Mouse (Mus musculus) heart, embryonic 15.5 days (tissue): ENCODE data around the gene Nxph3. TPM values are rescaled to one million over a fixed set of nuclear protein-coding genes. Genes with fewer than 3 reads are reported as not detected.
A peak's percentile ranks its signal among the peaks of the same experiment; 100 is the strongest.

Source experiments
- ATAC-seq: fragments of 200-750 bp; cut with Nextera tagmentation; replicated peaks from 2 replicates; pipeline ENCODE4 v1.8.0; 2017; ENCODE audit warnings: low read depth, moderate TSS enrichment; ENCODE audit not compliant: insufficient number of reproducible peaks, insufficient read depth, low FRiP score
- H3K27ac ChIP-seq: fragments of 300-500 bp; sonication (generic); 2 replicates; pipeline ENCODE4 v1.5.1; 2015; ENCODE audit warnings: mild to moderate bottlenecking, inconsistent platforms
- H3K27me3 ChIP-seq: fragments of 300-500 bp; sonication (generic); 2 replicates; pipeline ENCODE4 v1.6.1; 2015; ENCODE audit warnings: inconsistent platforms
- H3K36me3 ChIP-seq: fragments of 300-500 bp; sonication (generic); 2 replicates; pipeline ENCODE4 v1.6.1; 2015; ENCODE audit warnings: mild to moderate bottlenecking, inconsistent platforms
- H3K4me1 ChIP-seq: fragments of 300-500 bp; sonication (generic); replicated peaks from 2 replicates; pipeline ENCODE4 v1.6.1; 2015; ENCODE audit warnings: inconsistent platforms
- H3K4me2 ChIP-seq: fragments of 300-500 bp; sonication (generic); 2 replicates; pipeline ENCODE4 v1.6.1; 2015; ENCODE audit warnings: inconsistent platforms, mild to moderate bottlenecking, moderate library complexity
- H3K4me3 ChIP-seq: fragments of 300-500 bp; sonication (generic); 2 replicates; pipeline ENCODE4 v1.5.1; 2015; ENCODE audit warnings: mild to moderate bottlenecking, inconsistent platforms
- H3K9ac ChIP-seq: fragments of 300-500 bp; sonication (generic); 2 replicates; pipeline ENCODE4 v1.6.1; 2015; ENCODE audit warnings: mild to moderate bottlenecking, inconsistent platforms
- H3K9me3 ChIP-seq: fragments of 300-500 bp; sonication (generic); replicated peaks from 2 replicates; pipeline ENCODE4 v1.6.1; 2016; ENCODE audit warnings: inconsistent platforms
- WGBS: fragments of 180-500 bp; shearing (Covaris S2); methylation state at CpG from one replicate; pipeline ENCODE4 v1.1.7; 2015; ENCODE audit warnings: mixed read lengths; 5-methylcytosine and 5-hydroxymethylcytosine counted together
- polyA plus RNA-seq: library from polyadenylated mRNA; unstranded; fragments of >200 nt; fragmentation: Nextera tagmentation; extraction: Ambion mirVana; gene quantifications from 2 replicates; pipeline ENCODE4 v1.2.1, GENCODE M21; 2015

Gene Nxph3
- polyA plus RNA-seq, 1 experiment from 2014 or later = 0.08 TPM

DNA sequence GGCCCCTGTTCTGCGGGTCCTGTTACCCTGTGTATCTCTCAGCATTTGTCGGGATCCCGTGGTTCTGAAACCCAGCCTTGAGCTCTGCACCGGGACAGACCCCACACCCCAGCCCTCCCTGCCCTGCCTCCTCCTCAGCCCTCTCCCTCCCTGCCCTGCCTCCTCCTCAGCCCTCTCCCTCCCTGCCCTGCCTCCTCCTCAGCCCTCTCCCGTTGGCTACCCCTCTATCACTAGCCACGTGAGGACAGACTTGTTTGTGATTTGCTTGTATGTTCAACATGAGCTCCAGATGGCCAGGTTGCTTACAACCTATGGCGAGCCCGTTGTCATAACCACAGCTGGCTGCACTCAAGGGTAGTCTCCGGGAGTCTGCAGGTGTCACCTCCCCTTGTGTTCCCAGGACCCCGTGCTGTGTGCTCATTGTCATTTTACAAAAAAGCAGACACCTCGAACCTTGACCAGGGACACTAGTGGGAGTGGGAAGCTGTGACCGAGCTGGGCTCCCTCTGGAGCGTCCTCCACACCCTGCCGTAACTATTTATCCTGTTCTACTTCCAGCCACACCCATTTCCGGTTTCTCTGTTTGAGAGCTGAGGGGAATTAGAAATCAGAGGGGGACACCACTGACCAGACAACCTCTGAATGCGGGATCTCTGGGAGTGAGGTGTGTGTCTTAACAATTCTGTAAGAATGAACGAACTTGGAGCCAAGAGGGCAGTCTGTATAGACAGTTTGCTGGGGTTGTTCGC lies 26.4 kb upstream of the Nxph3 start:
- Histone ChIP-seq H3K9ac (no peak overlapping the region), H3K27me3 (0 out of 2 replicates have a peak, but pooled peaks cover 8% of the 10 kb centered on the region), H3K4me3 (no peak overlapping the region), H3K36me3 (no peaks in the 10 kb centered on the region), H3K27ac (no peak overlapping the region), H3K4me1 (peaks cover 18% of the 10 kb centered on the region), H3K9me3 (no peaks in the 10 kb centered on the region), H3K4me2 (peak overlapping the region; percentile 26)
- no peak for ATAC-seq
- 28% methylated on average over 18 of the region's 18 CpGs for WGBS

DNA sequence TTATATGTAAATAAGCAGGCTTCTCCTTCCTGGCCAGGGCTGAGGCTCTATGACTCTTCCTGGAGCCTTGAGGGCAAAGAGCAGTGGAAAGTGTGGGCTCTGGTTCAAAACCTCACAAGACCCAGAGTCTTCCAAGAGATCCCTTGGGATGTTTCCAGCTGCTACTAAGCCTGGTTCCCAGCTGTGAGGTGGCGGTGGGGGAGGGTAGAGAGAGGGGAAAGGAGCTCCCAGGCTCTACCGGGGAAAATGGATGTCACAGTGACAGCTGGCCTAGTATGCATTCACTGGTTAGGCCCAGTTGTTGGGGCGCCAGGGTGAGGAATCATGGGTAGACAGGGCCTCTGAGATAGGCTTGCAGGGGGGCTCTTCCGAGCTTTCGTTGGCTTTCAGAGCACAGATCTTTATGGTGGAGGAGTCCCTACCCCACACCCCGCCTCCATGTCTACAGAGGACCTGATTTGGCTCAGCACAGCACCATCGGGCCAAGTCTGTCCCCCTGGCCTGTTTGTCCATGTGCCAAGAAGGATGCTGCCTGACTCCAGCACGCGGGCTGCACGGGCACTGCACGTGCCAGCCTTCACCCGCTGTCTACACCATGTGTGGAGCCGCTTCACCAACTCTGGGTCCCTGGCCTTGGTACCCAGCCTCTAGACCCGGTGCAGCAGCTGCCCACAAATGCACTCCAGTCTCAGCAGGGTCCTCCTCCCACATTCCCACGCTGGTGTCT lies 24.2 kb upstream of the Nxph3 start:
- H3K4me2 ChIP-seq = no peak overlapping the region
- 74% methylated on average over 15 of the region's 15 CpGs for WGBS
- H3K27me3 ChIP-seq = peaks cover 13% of the 10 kb centered on the region; the same call in 1 of the 2 replicates
- H3K36me3 ChIP-seq = no peaks in the 10 kb centered on the region
- H3K4me3 ChIP-seq = no peak overlapping the region
- peaks cover 14% of the 10 kb centered on the region for H3K4me1 ChIP-seq
- no peak for ATAC-seq
- H3K9me3 ChIP-seq = no peaks in the 10 kb centered on the region
- no peak overlapping the region for H3K27ac ChIP-seq
- no peak overlapping the region for H3K9ac ChIP-seq

DNA sequence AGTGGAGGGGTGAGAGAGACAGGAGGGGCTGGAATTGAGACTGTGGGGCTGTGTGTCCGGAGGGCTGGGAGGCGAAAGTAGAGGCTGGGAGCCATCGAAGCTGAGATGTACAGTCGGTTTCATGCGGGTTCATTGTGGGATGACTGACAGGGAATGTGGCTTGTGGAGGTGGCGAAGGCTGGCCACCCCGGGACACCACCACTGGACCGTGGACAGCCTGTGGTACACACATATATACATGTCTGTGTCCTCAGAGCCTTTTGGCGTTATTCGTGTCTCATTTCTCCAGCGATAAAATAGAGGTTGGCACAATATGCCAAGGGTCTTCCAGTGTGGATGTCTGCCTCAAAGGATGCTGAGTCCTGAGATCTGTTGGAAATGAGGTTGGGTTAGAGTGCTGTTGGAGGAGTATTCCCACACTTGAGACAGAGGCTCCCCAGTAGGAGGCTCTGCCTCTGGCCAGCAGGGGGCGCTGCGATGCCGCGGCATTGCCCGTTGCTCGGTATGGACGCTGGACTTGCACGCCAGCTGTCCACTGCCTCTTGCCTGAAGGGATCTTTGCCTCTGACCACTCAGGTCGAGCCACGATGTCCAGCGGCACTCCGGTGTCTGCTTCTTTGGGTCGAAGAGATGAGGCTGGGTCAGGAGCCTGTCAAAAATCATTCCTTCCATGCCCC lies 19.3 kb upstream of the Nxph3 start:
- Histone ChIP-seq H3K4me2 (peak overlapping the region; percentile 49), H3K4me3 (no peak overlapping the region), H3K4me1 (0 out of 2 replicates have a peak, but pooled peaks cover 3% of the 10 kb centered on the region), H3K27me3 (peaks cover 14% of the 10 kb centered on the region), H3K27ac (no peak overlapping the region), H3K9me3 (no peaks in the 10 kb centered on the region), H3K9ac (no peak overlapping the region), H3K36me3 (no peaks in the 10 kb centered on the region)
- peak; percentile 78 for ATAC-seq
- WGBS = 21% methylated on average over 24 of the region's 24 CpGs

DNA sequence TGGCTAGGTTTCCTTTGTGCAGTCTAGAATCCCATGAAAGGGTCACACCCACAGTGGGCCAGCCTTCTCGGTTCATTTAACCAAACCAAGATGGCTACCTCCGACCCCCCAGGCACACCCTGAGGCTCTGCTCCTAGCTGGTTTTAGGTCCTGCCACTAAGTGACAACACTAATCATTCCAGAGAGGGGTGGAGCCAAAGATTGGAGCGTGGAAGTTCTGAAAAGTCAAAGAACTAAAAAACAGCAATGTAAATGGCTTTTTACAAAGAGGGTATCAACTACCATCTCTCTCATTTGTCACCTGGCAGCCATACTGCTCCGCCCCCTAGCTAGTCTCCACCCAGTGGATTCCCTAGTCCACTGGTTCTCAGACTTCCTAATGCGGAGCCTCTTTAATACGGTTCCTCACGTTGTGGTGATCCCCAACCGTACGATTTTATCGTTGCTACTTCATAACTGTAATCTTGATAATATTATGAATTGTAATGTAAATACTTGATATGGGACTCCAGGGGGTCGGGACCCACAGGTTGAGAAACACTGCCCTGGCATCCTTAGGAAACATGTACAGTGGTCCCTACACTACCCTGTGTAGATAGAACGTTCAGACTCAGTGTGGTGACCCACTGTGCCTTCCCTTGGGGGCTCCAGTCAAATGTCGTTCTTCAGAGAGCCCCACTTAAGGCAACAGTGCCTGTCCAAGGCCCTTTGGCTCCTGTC lies 18.1 kb upstream of the Nxph3 start:
- Histone ChIP-seq H3K4me1 (0 out of 2 replicates have a peak, but pooled peaks cover 3% of the 10 kb centered on the region), H3K4me3 (no peak overlapping the region), H3K36me3 (no peaks in the 10 kb centered on the region), H3K27me3 (peaks cover 14% of the 10 kb centered on the region), H3K9ac (no peak overlapping the region), H3K27ac (no peak overlapping the region), H3K4me2 (no peak overlapping the region), H3K9me3 (no peaks in the 10 kb centered on the region)
- 66% methylated on average over 13 of the region's 13 CpGs for WGBS
- no peak for ATAC-seq

DNA sequence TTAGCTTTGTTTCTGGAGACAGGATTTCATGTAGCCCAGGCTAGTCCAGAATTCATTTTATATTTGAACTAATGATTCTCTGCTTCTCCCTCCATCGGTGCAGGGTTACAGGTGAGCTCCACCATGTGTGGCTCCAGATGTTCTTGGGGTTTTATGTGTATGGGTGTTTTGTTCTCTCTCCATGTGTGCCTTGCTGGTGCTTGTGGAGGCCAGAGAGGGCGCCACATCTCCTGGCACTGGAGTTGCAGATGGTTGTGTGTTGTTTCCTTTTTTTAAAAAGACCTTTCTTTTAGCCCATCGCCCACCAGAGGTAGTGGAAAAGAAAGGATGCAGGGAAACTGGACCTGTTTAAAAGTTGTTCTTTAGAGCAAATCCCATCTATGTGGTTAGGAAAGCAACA lies 13.9 kb upstream of the Nxph3 start:
- Histone ChIP-seq H3K36me3 (no peaks in the 10 kb centered on the region), H3K9ac (no peak overlapping the region), H3K4me3 (no peak overlapping the region), H3K27ac (no peak overlapping the region), H3K27me3 (peaks cover 6% of the 10 kb centered on the region), H3K4me2 (no peak overlapping the region), H3K4me1 (no peaks in the 10 kb centered on the region), H3K9me3 (no peaks in the 10 kb centered on the region)
- no peak for ATAC-seq
- 77% methylated on average over 3 of the region's 3 CpGs for WGBS

DNA sequence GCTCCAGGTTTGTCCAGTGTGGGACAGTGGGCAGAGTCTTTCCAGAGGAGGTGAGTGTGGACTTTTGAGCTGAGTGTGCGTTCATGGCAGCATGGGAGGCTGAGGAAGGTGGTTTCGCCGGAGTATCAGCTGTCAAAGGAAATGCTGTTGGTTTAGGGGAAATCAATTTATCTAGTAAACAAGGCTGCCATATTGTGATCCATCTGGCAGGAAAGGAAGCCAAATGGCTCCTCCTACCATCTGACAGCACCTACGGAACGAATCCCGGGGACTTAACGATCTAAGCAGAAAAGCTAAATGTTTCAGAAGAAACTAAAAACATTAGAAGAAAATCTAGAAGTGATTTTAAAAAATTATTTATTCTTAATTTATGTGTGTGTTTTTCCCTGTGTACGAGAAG lies 12.9 kb upstream of the Nxph3 start:
- no peaks in the 10 kb centered on the region for H3K9me3 ChIP-seq
- peaks cover 5% of the 10 kb centered on the region for H3K27me3 ChIP-seq
- no peaks in the 10 kb centered on the region for H3K36me3 ChIP-seq
- H3K27ac ChIP-seq = no peak overlapping the region
- 85% methylated on average over 8 of the region's 8 CpGs for WGBS
- no peaks in the 10 kb centered on the region for H3K4me1 ChIP-seq
- no peak overlapping the region for H3K9ac ChIP-seq
- no peak overlapping the region for H3K4me2 ChIP-seq
- H3K4me3 ChIP-seq = no peak overlapping the region
- no peak for ATAC-seq

DNA sequence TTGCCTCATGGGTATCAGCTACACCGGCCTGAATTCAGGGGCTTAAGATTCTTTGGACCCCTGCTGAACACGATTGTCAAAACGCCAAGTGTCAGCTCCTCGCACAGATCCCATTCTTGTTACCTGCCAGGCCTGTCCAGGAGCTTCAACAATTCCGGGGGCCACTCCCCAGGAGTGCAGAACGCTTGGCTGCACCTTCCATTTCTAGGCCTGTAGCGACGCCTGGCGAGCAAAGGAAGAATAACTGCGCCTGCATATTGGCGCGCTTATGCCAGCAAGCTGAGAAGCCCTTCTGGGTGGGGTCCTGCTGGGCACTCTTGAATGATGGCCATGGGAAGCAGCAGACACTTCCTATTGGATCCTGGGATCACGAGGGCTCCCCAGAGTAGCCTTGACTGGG lies 7.2 kb upstream of the Nxph3 start:
- no peak overlapping the region for H3K9ac ChIP-seq
- no peaks in the 10 kb centered on the region for H3K9me3 ChIP-seq
- H3K4me3 ChIP-seq = peak overlapping the region; percentile 31
- peak overlapping the region; percentile 57 for H3K4me2 ChIP-seq
- peaks cover 19% of the 10 kb centered on the region for H3K27me3 ChIP-seq
- WGBS = under 1% methylated on average over 13 of the region's 13 CpGs
- no peaks in the 10 kb centered on the region for H3K36me3 ChIP-seq
- H3K27ac ChIP-seq = no peak overlapping the region
- H3K4me1 ChIP-seq = peaks cover 15% of the 10 kb centered on the region
- ATAC-seq = 0 out of 2 replicates have a peak, but pooled peaks have one; percentile 31

DNA sequence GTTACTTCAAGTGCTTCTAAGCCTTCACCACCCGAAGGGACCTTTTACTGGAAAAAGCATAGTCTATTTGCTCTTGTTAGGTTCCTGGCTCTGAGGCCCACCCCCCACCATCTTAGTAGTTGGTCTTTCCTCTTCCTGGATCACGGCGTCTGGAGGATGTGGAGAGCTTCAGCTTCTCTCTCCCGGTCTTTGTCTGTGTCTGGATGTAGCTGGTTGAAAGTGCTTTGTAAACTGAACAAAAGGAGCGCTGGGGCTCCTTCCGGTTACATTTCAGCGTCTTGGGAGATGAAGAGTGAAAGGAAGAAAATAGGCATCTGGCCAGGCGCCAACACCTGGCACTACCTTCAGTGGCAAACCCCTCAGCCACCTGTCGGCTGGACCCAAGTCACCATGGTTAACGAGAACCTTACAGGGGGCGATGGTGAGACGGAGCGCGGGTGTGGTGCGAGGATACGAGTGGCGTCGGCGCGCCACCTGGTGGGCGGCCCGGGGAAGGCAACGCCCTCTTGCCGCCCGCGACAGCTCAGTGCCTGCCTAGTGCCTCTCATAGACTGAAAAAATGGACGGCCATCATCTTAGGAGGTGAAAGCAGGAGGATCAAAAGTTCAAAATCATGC lies 6.2 kb upstream of the Nxph3 start:
- WGBS = 6% methylated on average over 27 of the region's 27 CpGs

DNA sequence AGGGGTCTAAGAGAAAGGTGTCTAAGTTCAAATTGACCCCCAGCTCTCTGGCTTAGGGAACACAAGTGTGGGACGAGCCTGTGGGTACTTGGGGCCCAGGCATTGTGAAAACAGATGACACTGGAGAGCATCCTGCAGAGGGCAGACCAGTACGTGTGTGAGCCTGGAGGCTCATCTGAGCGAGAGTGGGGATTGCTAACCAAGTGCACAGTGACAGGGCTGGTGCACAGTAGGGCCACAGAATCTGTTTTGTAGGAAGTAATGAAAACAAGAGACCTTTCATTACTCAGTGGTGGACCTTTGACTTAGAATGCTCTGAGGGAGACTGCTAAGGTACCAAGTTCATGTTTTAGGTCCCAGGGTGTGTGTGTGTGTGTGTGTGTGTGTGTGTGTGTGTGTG lies 5.6 kb upstream of the Nxph3 start:
- Histone ChIP-seq H3K36me3 (no peaks in the 10 kb centered on the region), H3K9ac (no peak overlapping the region), H3K27ac (no peak overlapping the region), H3K27me3 (peaks cover 34% of the 10 kb centered on the region), H3K4me3 (no peak overlapping the region), H3K4me2 (no peak overlapping the region), H3K4me1 (peaks cover 17% of the 10 kb centered on the region), H3K9me3 (no peaks in the 10 kb centered on the region)
- WGBS = 47% methylated on average over 3 of the region's 3 CpGs
- ATAC-seq = no peak

More for the DNA sequence above, 6.2 kb upstream of the Nxph3 start:
- Histone ChIP-seq H3K4me2 (peak overlapping the region; percentile 57), H3K9ac (0 out of 2 replicates have a peak overlapping the region, but pooled peaks have one; percentile 25), H3K9me3 (no peaks in the 10 kb centered on the region), H3K4me1 (peaks cover 15% of the 10 kb centered on the region), H3K27me3 (peaks cover 29% of the 10 kb centered on the region), H3K36me3 (no peaks in the 10 kb centered on the region), H3K4me3 (peak overlapping the region; percentile 33), H3K27ac (no peak overlapping the region)
- peak; percentile 67 for ATAC-seq

DNA sequence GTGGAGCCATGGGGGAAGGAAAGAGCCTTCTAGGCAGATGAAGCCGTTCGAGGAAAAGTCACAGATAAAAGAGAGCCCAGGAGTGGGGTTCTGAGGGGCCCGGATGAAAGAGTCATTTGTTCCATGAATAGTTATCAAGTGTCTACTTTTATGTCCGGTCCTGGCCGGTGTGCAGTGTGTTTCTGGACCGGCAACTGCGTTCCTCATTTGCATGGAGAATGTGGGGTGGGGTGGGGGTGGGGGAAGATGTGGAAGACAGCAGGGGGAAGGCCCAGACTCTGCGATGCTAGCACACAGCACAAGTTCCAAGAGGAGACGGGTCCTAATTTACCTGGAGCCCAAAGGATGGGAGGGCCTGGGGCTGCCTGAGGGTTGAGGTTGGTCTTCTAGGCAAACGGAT lies 4.9 kb upstream of the Nxph3 start:
- Histone ChIP-seq H3K27ac (no peak overlapping the region), H3K4me2 (no peak overlapping the region), H3K36me3 (no peaks in the 10 kb centered on the region), H3K9me3 (no peaks in the 10 kb centered on the region), H3K4me1 (peaks cover 24% of the 10 kb centered on the region), H3K4me3 (no peak overlapping the region), H3K27me3 (peaks cover 41% of the 10 kb centered on the region), H3K9ac (no peak overlapping the region)
- no peak for ATAC-seq
- WGBS = 61% methylated on average over 10 of the region's 10 CpGs
